Mouse (Mus musculus): Measurements from ENCODE around the gene Tpp1. TPM values are rescaled to one million over a fixed set of nuclear protein-coding genes. Genes with fewer than 3 reads are reported as not detected.

Gene Tpp1
- total RNA-seq, 2 experiments from 2014 or later = 39.1 to 52.2 TPM

DNA sequence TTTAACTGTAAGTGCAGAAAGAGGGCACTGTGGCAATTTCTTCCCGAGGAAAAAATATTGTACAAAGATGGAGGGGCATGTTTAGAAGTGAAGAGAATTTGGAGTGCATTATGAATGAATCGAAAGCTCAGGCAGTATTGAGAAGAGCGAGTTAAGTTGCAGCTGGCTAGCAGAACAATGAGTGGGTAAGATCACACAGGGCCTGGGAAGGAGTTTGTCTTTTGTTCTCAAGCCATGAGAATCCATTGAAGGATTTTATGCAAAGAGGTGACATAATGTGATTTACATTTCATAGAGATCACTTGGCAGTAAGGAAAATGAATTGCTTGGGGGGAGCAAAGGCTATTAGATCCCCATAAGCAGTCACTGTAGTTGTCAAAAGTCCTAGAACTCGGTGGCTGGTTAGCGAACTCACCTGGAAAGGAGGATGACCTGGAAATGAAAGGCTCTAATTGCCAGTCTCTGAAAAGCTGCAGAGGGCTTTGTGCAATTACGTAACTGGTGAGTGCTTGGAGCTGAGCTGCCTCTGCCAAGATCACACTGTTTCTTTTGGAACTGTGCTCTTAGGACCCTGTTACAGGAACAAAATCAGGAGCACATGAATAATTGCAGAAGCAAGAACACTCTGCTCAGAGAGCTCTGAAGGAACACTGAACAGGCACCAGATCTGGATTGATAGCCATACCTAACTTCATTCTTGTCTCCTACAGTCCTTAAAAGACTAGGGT lies 23.2 kb downstream of the Tpp1 start:
- peak in 1 of 2 experiments; percentile 56 for DNase-seq

DNA sequence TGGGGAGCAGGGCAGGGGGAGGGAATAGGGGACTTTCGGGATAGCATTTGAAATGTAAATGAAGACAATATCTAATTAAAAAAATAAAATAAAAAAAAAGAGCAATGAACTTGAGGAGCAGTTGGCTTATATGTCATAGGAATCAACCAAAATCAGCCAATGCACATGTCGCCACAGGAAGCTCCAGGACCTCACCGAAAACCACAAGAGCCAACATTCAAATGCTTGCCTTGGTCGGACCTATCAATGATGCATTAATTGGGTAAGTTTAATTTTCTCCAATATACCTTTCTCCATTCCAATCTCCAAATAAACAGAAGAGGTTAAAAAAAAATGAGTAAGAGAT lies 25.1 kb downstream of the Tpp1 start:
- no peak for DNase-seq

DNA sequence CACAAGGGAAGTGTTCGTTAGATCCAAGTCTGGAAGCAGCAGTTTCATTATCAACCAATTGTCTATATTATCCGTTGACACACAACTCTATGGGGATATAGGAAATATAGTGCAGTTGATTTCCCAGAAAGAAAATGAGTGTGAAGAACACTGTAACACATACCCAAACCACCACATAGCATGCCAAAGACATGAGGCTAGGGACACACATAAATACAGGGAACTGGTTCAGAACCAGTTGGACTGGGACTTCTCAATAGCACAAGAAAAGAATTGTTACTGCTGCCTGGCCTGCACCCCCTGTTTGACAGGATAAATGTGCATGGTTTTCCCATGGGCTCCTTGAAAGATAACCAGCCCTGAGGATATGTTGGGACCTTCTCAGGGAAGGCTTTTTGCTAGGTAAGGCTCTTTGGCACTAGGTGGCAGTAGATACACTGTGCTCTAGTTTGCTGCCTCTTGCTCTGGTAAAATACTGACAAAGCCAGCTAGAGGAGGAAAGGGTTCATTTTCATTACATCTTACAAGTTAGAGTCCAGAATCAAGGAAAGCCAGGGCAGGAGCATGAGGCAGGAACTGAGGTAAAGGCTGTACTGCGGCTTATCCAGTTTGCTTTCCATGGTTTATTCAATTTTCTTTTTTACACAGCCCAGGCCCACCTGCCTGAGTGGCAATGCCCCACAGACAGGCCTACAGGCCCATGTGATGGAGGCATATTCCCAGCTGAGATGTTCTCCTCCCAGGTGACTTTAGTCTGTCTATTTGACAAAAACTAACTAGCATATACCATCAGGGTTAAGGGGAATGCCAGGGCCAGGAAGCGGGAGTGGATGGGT lies 25.7 kb downstream of the Tpp1 start:
- DNase-seq = peak; percentile 65 to 74

DNA sequence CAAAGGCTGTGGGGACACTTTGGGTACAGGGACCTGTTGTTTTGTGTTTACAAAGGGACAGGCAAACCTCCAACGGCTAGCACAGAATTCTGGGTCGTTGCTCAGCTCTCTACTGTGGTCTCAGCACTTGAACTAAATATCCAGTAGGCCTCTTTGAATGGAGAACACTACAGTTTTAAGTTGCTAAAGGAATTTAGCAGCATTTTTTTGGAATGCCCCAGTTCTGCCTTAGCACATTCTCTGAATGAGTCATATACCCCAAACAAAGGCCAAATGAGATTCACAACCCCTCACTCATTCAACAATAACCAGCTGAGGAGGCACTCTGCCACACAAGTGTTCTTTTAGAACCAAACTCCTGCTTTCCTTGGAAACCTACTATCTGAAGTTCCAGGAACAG lies 30.1 kb downstream of the Tpp1 start:
- no peak for DNase-seq

DNA sequence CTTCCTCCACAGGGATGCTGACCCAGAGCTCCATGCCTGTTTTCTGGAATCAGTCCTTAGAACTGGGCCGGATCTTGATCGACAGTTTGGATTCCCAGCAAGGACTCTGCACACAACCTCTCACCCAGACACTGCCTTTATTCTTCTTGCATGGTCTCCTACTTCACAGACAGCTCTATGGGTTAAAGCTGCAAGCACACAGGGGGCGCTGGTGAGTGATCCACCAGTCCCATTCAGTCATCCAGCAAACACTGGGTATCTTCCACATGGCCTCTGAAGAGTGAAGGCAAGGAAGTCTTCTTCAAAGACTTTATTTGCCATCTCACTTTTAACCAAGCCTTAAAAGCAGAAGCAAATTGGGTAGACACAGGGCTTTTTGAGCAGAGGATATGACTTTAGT lies 36.7 kb downstream of the Tpp1 start:
- DNase-seq = no peak

DNA sequence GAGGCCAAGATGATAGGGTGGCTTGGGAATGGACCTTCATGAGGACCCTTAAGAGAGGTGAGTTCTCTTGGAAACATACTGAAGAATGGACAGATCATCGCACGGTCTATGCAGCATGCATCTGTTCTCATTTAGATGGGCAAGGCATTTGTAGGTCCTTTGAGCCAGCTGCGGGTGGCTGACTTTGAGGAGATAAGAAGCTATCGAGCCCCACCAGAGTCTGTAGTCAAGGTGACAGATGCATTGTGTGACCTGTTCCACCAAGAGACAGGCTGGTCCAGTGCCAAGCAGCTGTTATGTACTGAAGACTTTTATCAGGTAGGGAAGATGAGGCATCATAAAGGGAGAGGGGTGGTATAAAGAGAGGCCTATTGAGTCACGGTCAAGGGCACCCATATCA lies 43.3 kb downstream of the Tpp1 start:
- no peak for DNase-seq

DNA sequence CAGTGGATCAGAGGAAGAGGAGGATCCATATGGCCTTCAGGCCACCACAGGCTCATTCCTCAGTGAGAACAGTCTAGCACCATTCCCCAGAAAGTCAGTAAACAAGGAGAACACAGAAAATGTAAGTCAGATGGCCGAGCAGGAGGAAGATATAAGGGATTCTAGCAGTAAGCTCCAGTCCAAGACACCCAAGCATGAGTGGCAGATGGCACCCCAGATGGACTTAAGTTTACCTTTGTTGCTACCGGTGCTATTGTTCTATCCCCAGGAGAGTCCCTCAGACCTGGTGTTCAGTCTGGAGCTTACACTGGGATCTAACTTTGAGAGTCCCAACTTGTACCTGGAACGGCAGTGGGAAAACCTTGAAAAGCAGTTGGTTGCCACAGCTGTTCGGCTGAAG lies 48.2 kb downstream of the Tpp1 start:
- no peak for DNase-seq

DNA sequence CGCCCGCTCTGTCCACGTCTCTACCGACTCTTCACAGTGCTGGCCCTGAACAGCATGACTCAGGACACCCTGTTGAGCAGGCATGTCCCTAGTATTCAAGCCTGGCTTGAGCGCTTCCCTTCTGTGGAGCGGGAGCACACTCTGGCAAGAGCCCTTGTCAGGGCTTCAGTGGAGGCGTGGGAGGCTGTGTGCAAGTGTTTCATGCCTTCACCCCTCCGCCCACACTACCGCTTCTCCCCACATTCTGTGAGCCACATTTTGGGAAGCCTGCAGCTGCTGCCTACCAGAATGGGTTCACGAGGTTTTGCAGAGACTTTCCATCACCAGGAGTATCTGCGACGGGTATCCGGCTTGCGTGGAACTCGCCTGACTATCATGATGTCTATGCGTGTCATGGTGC lies 48.9 kb downstream of the Tpp1 start:
- DNase-seq = no peak

Other genes with a start within 250 kb of the Tpp1 start
- 100 to 1,000 TPM; 170 to 189 TPM for gene Smpd1, start 197.9 kb downstream of the Tpp1 start, total RNA-seq (2021)
- 100 to 1,000 TPM; 119 to 124 TPM for gene Apbb1, start 170.6 kb downstream of the Tpp1 start, total RNA-seq (2021)
- not detected for gene Hpx, start 152.1 kb downstream of the Tpp1 start, total RNA-seq (2021)
- gene Trim3, start 118.7 kb downstream of the Tpp1 start, total RNA-seq (2021) = 10 to 100 TPM; 20.7 to 21.3 TPM
- gene Timm10b, start 112.2 kb downstream of the Tpp1 start, total RNA-seq (2021) = 10 to 100 TPM; 77.9 to 82.3 TPM
- 10 to 100 TPM; 11.6 to 12.4 TPM for gene Arfip2, start 111.8 kb downstream of the Tpp1 start, total RNA-seq (2021)
- 1 to 10 TPM; 3.1 to 5.9 TPM for gene Gm45799, start 111.7 kb downstream of the Tpp1 start, total RNA-seq (2021)
- under 1 TPM; 0.23 to 0.30 TPM for gene Dnhd1, start 101.4 kb downstream of the Tpp1 start, total RNA-seq (2021)
- gene Ilk, start 15.6 kb downstream of the Tpp1 start, total RNA-seq (2021) = 10 to 100 TPM; 75.0 to 75.7 TPM
- 10 to 100 TPM in 1 of 2 experiments, 1 to 10 TPM in 1; 9.6 to 14.5 TPM for gene Rrp8, start 14.8 kb downstream of the Tpp1 start, total RNA-seq (2021)
- gene Taf10, start 7.9 kb downstream of the Tpp1 start, total RNA-seq (2021) = 100 to 1,000 TPM in 1 of 2 experiments, 10 to 100 TPM in 1; 94.8 to 120 TPM
- gene Dchs1, start 35.4 kb upstream of the Tpp1 start, total RNA-seq (2021) = 1 to 10 TPM; 6.0 to 7.3 TPM
- 100 to 1,000 TPM; 121 to 126 TPM for gene Mrpl17, start 58.9 kb upstream of the Tpp1 start, total RNA-seq (2021)
- 10 to 100 TPM; 11.4 to 44.9 TPM for gene Gm4070, start 201.7 kb upstream of the Tpp1 start, total RNA-seq (2021)